Mouse (Mus musculus) brain, embryonic 14.5 days (tissue): Measurements from ENCODE around the gene Ankdd1b. TPM values are rescaled to one million over a fixed set of nuclear protein-coding genes. Genes with fewer than 3 reads are reported as not detected.

ENCODE experiments used
- DNase-seq: peaks from one replicate; pipeline ENCODE4 v3.0.0-alpha.2; 2011; ENCODE audit warnings: low read depth
- CTCF ChIP-seq: fragments of 200-500 bp; IDR thresholded peaks from 2 replicates; pipeline ENCODE4 v1.5.1; 2012; ENCODE audit warnings: inconsistent platforms, mild to moderate bottlenecking, moderate library complexity, borderline replicate concordance; ENCODE audit not compliant: insufficient read depth, insufficient read length; ENCODE audit errors: extremely low read depth
- POLR2A ChIP-seq: fragments of 200-500 bp; IDR thresholded peaks from 2 replicates; pipeline ENCODE4 v1.6.1; 2012; ENCODE audit warnings: mild to moderate bottlenecking, inconsistent platforms, borderline replicate concordance; ENCODE audit not compliant: poor library complexity, insufficient read depth, insufficient read length, severe bottlenecking; ENCODE audit errors: extremely low read depth
- polyA plus RNA-seq: library from polyadenylated mRNA; depleted of rRNA; stranded (reverse); fragments of >200 nt; gene quantifications from 2 replicates; pipeline ENCODE4 v1.2.3, GENCODE M21; 2012

The Ankdd1b gene
- polyA plus RNA-seq, 1 experiment: 0.04 TPM

DNA sequence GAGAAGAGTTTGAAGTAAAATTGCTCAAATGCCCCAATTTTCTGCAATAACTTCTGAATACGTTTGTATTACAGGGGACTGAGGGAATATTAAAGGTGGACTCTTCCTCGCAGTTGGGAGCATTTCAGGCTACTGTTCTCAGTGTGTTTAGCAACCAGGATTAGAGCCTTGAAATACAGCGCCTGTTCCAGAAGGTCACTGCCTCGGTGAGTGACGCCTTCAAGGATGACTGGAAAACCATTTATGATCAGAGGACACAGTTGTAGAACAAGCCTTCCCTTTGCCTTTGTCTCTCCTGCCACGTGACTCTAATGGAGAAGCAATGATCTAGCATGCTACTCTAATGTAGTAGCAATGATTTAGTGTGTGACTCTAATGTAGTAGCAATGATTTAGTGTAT, 17.0 kb upstream of the Ankdd1b start:
- DNase-seq: no peak
- TF ChIP-seq CTCF: no peak
- no peak for TF ChIP-seq POLR2A

DNA sequence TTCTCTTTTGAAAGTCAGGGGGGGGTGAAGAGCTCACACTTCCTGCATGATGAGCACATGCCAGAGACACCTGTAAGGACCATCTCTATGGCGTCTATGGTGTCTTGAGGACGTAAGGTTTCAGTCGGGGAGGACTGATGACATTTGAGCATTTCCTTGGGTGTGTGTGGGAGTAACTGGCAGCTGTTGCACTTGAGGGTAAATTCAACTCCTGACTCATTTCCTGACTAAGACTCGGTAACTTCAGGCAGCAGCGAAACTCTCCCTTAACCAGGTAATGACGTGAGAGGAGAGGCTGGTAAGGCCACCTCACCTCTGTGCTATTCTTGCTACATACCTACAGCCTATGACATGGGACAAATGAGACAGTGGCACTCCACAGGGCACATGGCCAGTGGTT, 16.2 kb upstream of the Ankdd1b start:
- TF ChIP-seq POLR2A (no peak), CTCF (no peak)
- DNase-seq: no peak

DNA sequence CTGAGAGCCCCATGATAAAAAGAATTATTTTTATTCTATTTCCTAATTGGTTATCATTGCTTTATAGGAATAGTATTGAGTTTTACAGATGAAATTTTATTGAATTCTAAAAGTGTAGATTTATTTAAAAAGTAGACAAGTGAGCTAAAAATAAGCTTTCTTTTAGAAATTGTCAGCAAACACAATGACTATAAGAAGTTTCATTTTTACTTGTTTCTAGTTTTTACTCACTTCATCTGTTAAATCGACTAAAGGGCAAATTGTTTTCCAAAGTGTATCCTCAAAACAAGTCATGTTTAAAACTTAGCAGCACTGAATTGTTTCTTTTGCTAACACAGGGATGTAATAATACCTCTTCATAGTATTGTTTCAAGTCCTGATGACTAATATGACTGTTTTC, 8.0 kb upstream of the Ankdd1b start:
- no peak for DNase-seq
- TF ChIP-seq CTCF (no peak), POLR2A (no peak)

DNA sequence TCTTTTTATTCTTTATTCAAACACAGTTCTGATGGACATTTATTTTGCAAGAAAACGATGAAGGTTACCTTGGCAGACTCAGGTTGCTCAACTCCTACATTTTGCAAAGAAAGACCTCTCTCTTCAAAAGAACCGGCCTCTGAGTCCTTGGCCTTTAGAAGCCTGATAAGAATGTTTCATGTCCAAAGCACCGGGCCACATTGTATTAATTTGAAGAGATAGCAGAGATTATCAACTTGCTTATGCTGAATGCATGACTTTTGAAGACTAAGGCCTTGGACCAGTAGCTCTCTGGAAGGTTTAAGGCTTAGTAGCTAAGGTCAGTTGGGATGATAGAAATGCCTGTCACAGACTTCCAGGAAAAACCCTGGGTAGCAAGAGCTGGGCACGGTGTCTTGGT, 6.2 kb upstream of the Ankdd1b start:
- no peak for DNase-seq
- no peak for TF ChIP-seq CTCF

DNA sequence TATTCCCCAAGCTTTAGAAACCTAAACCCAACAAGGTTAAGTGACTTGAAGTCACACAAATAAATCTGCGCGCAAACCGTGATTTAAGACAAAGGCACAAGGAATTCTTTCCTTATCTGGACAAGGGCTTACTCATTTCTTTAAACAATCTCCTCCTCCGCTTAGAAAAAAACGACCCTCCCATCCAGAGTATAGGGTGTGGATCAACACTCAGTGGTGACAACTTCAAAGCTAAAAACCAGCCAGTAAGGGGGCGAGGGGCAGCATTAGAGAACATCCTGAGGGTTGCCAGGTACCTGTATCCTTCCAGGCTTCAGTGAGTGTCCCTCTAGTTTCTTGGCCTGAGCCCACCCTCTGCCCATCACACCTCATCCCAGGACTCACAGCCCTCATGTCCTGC, 442 bp downstream of the Ankdd1b start:
- no peak for DNase-seq
- TF ChIP-seq CTCF (no peak), POLR2A (no peak)

DNA sequence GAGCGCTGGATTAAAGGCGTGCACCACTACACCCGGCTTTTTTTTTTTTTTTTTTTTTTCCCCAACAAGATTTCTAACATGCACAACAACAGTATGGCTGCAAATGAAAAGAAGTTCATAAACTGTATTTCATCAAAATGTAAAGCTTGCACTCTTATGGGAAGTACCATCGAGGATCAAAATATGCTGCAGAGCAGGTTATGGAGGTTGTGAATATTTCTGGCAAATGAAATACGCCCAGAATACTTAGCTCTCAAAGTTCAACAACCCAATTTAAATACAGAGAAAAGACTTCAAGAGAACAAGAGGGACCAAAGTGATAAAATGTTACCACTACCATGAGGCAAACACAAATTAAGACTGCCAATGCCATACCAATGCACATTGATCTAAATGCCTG, 2.3 kb downstream of the Ankdd1b start:
- DNase-seq: no peak
- no peak for TF ChIP-seq POLR2A
- TF ChIP-seq CTCF: no peak

DNA sequence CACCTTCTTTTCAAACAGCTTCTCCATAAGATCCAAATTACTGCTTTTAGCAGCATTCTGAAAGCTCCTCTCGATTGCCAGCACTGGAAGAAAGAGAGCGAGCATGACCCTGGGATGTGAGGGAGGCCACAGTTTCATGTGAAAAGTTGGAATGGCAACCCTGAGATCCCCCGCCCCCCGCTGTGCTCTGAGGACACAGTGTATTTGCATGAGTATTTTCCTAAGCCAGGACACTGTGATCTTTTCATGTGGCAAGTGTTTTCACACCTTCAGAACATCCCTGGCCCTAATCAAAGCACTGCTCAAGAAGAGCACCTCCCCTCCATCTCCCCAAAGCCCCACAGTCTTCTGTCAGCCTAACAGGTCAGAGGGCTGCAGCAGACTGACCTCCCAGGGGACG, 5.7 kb downstream of the Ankdd1b start:
- no peak for DNase-seq
- TF ChIP-seq CTCF (no peak), POLR2A (no peak)

DNA sequence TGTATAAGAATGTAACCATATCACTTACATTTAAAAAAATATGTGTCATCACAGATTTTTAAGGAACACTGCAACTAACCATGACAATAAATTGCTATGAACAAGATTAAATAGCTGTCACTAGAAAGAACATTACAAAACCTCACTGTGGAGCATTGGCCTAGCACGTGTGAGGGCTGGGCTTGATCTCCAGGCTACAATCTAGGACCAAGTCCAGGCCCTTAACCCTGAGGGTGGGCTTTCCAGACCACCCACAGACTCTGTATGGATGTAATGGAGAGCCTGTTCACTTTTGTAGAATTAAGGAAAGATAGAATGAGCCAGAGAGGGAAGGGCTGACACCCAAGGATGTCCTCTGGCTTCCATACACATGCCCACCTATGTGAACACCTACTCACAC, 8.4 kb downstream of the Ankdd1b start:
- TF ChIP-seq CTCF: no peak
- TF ChIP-seq POLR2A: no peak
- DNase-seq: no peak

DNA sequence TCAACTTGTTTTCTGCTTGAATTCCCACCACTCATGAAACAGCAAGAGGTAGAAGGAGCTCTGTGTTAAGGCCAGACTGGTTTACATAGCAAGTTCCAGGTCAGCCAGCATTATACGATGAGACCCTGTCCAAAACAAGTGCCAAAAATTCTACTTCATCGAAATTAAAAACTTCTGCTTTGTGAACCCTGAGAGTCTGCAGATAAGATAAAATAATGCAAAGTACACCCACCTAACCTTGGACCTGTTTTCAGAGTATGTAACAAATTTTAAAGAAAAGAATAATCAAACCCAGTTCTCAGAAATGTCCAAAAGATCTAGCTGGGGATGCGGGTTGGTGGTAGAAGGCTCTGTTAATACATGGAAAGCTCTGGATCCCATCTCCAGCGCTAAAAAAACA, 12.4 kb downstream of the Ankdd1b start:
- DNase-seq: no peak
- no peak for TF ChIP-seq CTCF
- TF ChIP-seq POLR2A: no peak

DNA sequence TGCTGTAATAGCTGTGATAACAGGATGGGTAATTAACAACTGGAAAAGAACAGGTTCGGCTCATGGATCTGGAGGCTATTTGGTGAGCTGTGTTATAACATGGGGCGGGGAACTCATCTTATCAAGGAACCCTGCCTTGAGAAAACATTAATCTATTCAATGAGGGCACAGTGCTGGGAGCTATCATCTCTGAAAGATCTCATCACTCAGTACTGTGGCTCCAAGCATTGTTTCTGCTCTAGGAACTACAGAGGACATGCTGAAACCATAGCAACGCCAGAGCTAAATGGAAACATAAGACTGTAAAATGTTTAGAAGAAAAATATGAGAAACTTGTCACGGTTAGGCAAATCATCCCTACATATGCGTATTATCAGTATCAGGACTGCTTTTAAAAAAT, 13.0 kb downstream of the Ankdd1b start:
- TF ChIP-seq CTCF: no peak
- TF ChIP-seq POLR2A: no peak

DNA sequence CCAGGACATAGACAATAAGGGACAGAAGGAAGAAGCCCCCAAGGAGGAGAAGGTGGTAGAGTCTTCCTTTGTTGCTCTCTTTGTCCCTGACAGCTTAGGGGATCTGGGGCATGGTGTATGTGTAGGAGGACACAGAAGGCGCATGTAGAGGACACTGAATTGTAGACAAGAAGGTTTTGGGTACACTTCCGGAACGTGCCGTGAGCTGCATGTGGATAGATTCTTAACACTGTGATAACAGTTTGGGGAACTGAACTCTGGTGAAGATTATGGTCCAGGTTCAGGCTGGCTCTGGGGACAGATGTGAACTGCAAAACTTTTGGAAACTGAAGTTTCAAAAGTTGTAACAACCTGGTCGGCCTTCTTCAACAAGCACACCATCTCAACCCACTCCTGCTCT, 13.4 kb downstream of the Ankdd1b start:
- TF ChIP-seq CTCF: no peak
- DNase-seq: no peak

More for the DNA sequence above, 13.0 kb downstream of the Ankdd1b start:
- DNase-seq: peak; percentile 6

DNA sequence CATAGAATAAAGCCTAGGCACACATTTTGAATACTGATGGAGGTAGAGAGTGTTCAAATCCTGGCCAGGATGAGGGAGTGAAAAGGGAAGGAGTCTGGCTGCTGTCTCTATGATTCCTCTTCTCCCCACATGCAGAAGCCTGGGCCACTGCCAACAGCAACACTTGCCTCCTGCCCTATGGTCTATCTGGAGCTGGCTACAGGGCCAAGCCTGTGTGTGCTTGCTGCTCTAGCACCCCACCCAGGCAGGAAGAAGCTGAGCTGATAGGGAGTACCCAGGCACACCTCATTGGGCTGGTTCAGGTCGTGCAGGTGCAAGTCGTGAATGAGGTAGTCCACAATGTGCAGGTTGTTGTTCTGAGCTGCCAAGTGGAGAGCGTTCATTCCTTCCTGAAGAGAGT, 16.7 kb downstream of the Ankdd1b start:
- no peak for TF ChIP-seq CTCF
- no peak for TF ChIP-seq POLR2A
- DNase-seq: peak; percentile 9

DNA sequence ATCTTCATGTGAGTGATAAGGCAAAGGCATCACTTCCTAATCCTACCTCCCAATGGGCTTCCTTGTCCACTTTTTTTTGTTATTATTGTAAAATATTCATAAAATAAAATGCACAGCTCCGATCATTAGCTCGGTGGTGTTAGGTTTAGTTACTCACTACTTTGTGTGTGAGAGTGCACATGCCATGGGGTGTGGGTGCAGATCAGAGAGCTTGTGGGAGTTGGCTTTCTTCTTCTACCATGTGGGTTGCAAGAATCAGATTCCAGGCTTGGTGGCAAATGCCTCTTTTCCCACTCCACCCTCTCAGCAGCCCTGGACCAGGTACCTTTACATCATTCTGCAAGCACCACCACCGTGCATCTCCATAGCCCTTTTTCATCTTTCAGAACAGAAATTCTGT, 18.4 kb downstream of the Ankdd1b start:
- TF ChIP-seq CTCF: no peak
- DNase-seq: no peak

DNA sequence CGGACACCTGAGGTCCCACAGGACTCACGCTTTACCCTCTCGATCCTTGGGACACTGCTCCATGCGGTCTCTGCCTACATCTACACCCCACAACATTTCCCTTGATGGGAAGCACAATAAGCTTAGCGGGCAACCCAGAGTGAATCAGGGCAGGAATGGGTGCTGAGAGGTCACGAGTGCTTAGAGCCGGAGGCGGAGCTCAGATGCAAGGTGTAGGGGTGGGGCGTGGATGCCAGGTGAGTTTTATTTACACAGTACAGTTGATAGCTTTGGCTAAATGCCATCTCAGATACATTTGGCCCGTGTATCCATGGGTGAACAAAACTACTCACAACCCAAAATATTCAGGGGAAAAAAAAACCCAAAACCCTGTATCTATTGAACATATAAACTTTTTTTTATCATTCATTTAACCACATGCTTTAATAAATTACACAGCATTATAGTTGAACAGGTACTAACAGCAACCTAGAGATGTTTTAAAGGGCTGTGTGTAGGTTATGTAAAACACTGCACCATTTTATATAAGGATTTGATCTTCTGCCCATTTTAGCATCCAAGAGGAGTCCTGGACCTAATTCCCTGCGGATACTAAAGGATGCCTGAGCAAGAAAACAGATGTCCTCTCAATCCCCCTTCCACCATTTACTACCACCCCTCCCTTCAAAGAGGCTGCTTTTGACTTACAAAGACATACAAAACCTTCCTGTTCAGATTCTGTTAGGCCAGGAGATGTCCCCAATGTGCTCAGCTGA, 19.4 kb downstream of the Ankdd1b start:
- no peak for DNase-seq
- no peak for TF ChIP-seq POLR2A
